Mouse (Mus musculus) megakaryocyte, embryonic 14.5 days (primary cell): ENCODE results near the gene Casp2.

ENCODE experiments used
- FLI1 ChIP-seq: IDR thresholded peaks from 2 replicates; pipeline ENCODE4 v1.6.1; 2012; ENCODE audit warnings: low read length, inconsistent platforms, mixed read lengths
- GATA1 ChIP-seq: IDR thresholded peaks from 3 replicates; pipeline ENCODE4 v1.6.1; 2012; ENCODE audit warnings: mixed read lengths, low read length, inconsistent platforms, borderline replicate concordance

DNA sequence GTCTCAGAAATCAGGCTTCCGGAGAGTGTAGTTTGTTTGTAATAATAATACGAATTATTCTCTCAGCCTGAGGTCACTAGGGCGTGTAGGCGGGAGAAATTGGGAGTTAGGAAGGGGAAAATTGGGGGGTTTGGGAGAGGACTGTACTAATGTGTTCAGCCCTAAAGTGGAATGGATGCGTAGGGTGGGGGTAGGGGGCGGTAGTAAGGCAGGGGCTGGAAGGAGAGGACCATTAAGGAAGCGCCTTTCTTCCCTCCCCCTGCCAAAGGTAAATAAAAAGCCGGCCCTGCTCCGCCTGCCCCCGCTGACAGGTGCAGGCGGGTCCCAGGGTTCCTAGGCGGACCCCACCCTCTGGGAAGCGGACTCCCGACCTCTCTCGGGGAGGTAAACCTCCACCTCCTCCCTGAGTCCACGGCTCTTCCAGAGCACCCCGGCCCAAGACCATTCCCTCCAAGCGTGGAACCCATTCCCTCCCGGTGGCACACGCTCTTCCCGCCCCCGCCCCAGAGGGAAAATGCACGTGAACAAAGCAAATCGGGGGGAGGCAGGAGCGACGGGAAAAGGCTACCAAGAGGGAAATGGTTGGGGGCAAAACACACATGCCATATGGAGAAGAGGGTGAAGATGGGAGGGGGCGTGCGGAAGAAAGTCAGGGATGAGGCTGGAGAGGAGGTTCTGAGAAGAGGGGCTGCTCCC, 58.7 kb downstream of the Casp2 start:
- no peak for TF ChIP-seq FLI1
- no peak for TF ChIP-seq GATA1
